Mouse (Mus musculus) left cerebral cortex, postnatal 4 days (tissue): ENCODE measurements around the gene Ttll2. TPM values are rescaled to one million over a fixed set of nuclear protein-coding genes. Genes with fewer than 3 reads are reported as not detected.
"Not testable (repeated sequence)": the region's sequence is repeated elsewhere in the genome, so short reads cannot be mapped to it uniquely, and the experiment has no call there.

Experiments
- DNase-seq: peaks from one replicate; pipeline ENCODE4 v3.0.0-alpha.2; 2022
- intact Hi-C: fragments of 180-260 bp; cut with DNase I; formaldehyde crosslinking; loops from one replicate; pipeline ENCODE4 v1.15.1; 2025
- total RNA-seq, 2 experiments: library from RNA; stranded (reverse); gene quantifications; 2 replicates each; pipeline ENCODE4 v1.2.3; 2021

Gene Ttll2
- total RNA-seq, 2 experiments from 2014 or later, result 0.28 TPM; not detected in 1

GRCm38 (mm10) chr17:7366265-7366664, 13.8 kb upstream of the Ttll2 start:
- intact Hi-C loops, DNase-seq: not testable (repeated sequence)

GRCm38 (mm10) chr17:7365615-7366014, 13.1 kb upstream of the Ttll2 start:
- intact Hi-C loops, DNase-seq: not testable (repeated sequence)

- intact Hi-C loops, result not testable (repeated sequence)
- peak; percentile 88 for DNase-seq
Observed at GRCm38 (mm10) chr17:7360749-7361465, 8.4 kb upstream of the Ttll2 start.

- intact Hi-C loops, DNase-seq: not testable (repeated sequence)
Observed at GRCm38 (mm10) chr17:7359806-7360205, 7.3 kb upstream of the Ttll2 start.

GRCm38 (mm10) chr17:7348765-7349164, 3.7 kb downstream of the Ttll2 start:
- DNase-seq, result peak; percentile 49
- intact Hi-C loops, result not testable (repeated sequence)

GRCm38 (mm10) chr17:7337381-7337780, 15.1 kb downstream of the Ttll2 start:
- DNase-seq, intact Hi-C loops: not testable (repeated sequence)

GRCm38 (mm10) chr17:7332745-7333144, 19.8 kb downstream of the Ttll2 start:
- intact Hi-C loops, result not testable (repeated sequence)

GRCm38 (mm10) chr17:7326415-7326814, 26.1 kb downstream of the Ttll2 start:
- DNase-seq, intact Hi-C loops: not testable (repeated sequence)

More at GRCm38 (mm10) chr17:7332745-7333144, 19.8 kb downstream of the Ttll2 start:
- DNase-seq, result not testable (repeated sequence)

GRCm38 (mm10) chr17:7324346-7324745, 28.1 kb downstream of the Ttll2 start, which contains the start of gene Tcp10a:
TSS of gene Tcp10a (plus strand) at chr17:7324646.
- DNase-seq, intact Hi-C loops: not testable (repeated sequence)

GRCm38 (mm10) chr17:7319789-7320188, 32.7 kb downstream of the Ttll2 start:
- DNase-seq, intact Hi-C loops: not testable (repeated sequence)

- DNase-seq, intact Hi-C loops: not testable (repeated sequence)
Observed at GRCm38 (mm10) chr17:7315693-7316382, 36.7 kb downstream of the Ttll2 start.

GRCm38 (mm10) chr17:7306278-7307196, 46.0 kb downstream of the Ttll2 start:
- intact Hi-C loops, DNase-seq: not testable (repeated sequence)

Other genes with a start within 250 kb of the Ttll2 start
- gene Rps6ka2, start 182.6 kb downstream of the Ttll2 start, total RNA-seq, result 10 to 100 TPM; 36.7 to 38.5 TPM
- not detected for gene Tcp10a, start 28.1 kb downstream of the Ttll2 start, total RNA-seq
- gene Gm49630, start 19.3 kb upstream of the Ttll2 start, total RNA-seq, result not detected
- gene Unc93a2, start 32.8 kb upstream of the Ttll2 start, total RNA-seq, result under 1 TPM in 1 of 2 experiments, not detected in 1; 0.24 TPM